Mouse (Mus musculus) myocyte (in vitro differentiated cells): ENCODE measurements around the gene Mettl7b. TPM values are rescaled to one million over a fixed set of nuclear protein-coding genes. Genes with fewer than 3 reads are reported as not detected.

ENCODE experiments used
- H3K27me3 ChIP-seq: one replicate; pipeline ENCODE4 v1.6.1; 2011; ENCODE audit not compliant: control insufficient read depth, insufficient read depth, insufficient read length
- H3K36me3 ChIP-seq: one replicate; pipeline ENCODE4 v1.6.1; 2011; ENCODE audit not compliant: control insufficient read depth, insufficient read depth
- H3K4me2 ChIP-seq: one replicate; pipeline ENCODE4 v1.6.1; 2011; ENCODE audit warnings: low read depth, control low read depth
- H3K4me3 ChIP-seq: one replicate; pipeline ENCODE4 v1.5.1; 2011; ENCODE audit warnings: mild to moderate bottlenecking, control low read depth, moderate library complexity
- H3K79me2 ChIP-seq: one replicate; pipeline ENCODE4 v1.6.1; 2011; ENCODE audit not compliant: control insufficient read depth, insufficient read depth
- H3ac ChIP-seq: one replicate; pipeline ENCODE4 v1.6.1; 2011; ENCODE audit not compliant: control insufficient read depth, insufficient read length
- CEBPB ChIP-seq: IDR thresholded peaks from 2 replicates; pipeline ENCODE4 v1.6.1; 2011; ENCODE audit warnings: mild to moderate bottlenecking, moderate library complexity; ENCODE audit not compliant: poor library complexity, insufficient read depth, severe bottlenecking
- E2F4 ChIP-seq: IDR thresholded peaks from one replicate; pipeline ENCODE4 v1.6.1; 2011; ENCODE audit warnings: mild to moderate bottlenecking, control low read depth, moderate library complexity; ENCODE audit not compliant: insufficient read depth
- MAX ChIP-seq: IDR thresholded peaks from one replicate; pipeline ENCODE4 v1.6.1; 2011; ENCODE audit warnings: low read depth, mild to moderate bottlenecking, control low read depth
- MYOD1 ChIP-seq, 3 experiments: IDR thresholded peaks; one replicate each; pipeline ENCODE4 v1.6.1; 2011; ENCODE audit warnings: control low read depth in 2 of 3, low read depth in 2 of 3, mild to moderate bottlenecking in 2 of 3, moderate library complexity in 1 of 3; ENCODE audit not compliant: insufficient read length in 2 of 3, control insufficient read depth in 1 of 3
- MYOG ChIP-seq, 3 experiments: IDR thresholded peaks; one replicate each; pipeline ENCODE4 v1.6.1; 2011; ENCODE audit warnings: control low read depth in 2 of 3, low read depth in 2 of 3, mild to moderate bottlenecking in 2 of 3; ENCODE audit not compliant: insufficient read length in 2 of 3, control insufficient read depth in 1 of 3, insufficient read depth in 1 of 3
- POLR2A ChIP-seq: IDR thresholded peaks from one replicate; pipeline ENCODE4 v1.6.1; 2011; ENCODE audit warnings: low read depth, mild to moderate bottlenecking, control low read depth, moderate library complexity; ENCODE audit not compliant: insufficient read length
- POLR2AphosphoS2 ChIP-seq: IDR thresholded peaks from one replicate; pipeline ENCODE4 v1.6.1; 2011; ENCODE audit warnings: low read depth, control low read depth; ENCODE audit not compliant: insufficient read length
- REST ChIP-seq: IDR thresholded peaks from one replicate; pipeline ENCODE4 v1.6.1; 2011; ENCODE audit warnings: mild to moderate bottlenecking, control low read depth, moderate library complexity; ENCODE audit not compliant: insufficient read depth, insufficient read length
- SRF ChIP-seq: IDR thresholded peaks from one replicate; pipeline ENCODE4 v1.6.1; 2011; ENCODE audit warnings: low read depth; ENCODE audit not compliant: control insufficient read depth, insufficient read length
- TCF12 ChIP-seq: IDR thresholded peaks from one replicate; pipeline ENCODE4 v1.6.1; 2011; ENCODE audit warnings: mild to moderate bottlenecking, control low read depth; ENCODE audit not compliant: poor library complexity, insufficient read depth, severe bottlenecking
- TCF3 ChIP-seq: IDR thresholded peaks from one replicate; pipeline ENCODE4 v1.6.1; 2011; ENCODE audit warnings: low read depth, control low read depth; ENCODE audit not compliant: insufficient read length
- USF1 ChIP-seq: IDR thresholded peaks from one replicate; pipeline ENCODE4 v1.6.1; 2011; ENCODE audit warnings: low read depth, mild to moderate bottlenecking, control low read depth, moderate library complexity
- polyA plus RNA-seq: library from polyadenylated mRNA; unstranded; fragments of >200 nt; fragmentation: generic; extraction: Trizol; gene quantifications from one replicate; pipeline ENCODE4 v1.2.1, GENCODE M21; 2012; ENCODE audit warnings: missing spikeins

The Mettl7b gene
- polyA plus RNA-seq, 1 experiment: 0.71 TPM

DNA sequence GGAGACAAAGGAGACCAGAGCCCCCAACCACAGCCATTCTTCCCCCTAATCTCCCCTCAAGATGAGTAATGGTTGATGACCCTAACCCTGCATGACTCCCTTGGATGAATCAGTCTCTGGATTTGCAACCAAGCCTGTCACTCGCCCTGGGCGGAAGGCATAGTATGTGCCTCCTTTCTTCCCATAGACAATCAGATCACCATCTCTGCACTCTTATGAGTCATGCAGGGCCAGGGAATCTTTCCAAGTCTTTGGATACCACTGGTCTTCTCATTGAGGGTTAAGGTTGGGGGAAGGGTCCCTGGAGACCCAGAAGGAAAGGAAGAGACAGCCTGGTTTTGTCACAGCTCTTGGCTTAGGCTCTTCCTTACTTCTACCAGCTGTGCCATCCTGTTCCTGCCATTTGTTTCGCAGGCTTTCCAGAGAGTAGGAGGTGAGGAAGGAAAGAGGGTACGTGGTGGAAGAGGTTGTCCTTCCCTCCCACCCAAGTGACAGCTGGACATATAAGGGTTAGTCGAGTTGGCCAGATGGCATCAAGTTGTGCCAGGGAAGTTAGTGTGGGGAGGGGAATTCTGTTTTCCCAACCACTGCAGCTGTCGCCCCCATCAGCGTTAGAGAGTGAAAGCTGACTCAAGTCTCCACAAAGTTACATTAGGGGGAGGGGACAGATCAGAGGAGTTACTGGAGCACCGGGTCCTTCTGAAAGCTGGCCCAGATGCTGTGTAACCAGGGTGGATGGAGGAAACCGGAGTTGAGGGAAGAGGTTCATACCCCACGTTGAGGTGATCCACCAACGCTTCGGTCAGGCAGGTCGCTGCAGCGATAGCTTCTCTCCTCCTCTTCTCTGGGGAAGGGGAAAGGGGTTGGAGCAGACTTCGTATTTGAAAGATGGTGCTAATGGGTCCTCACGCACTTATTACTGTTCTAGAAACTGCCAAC, 38.6 kb downstream of the Mettl7b start:
- H3K79me2 ChIP-seq: peaks cover 14% of the 10 kb centered on the region
- peak overlapping the region; percentile 49 for H3ac ChIP-seq
- no peaks in the 10 kb centered on the region for H3K27me3 ChIP-seq
- H3K4me3 ChIP-seq: peak overlapping the region; percentile 34
- H3K4me2 ChIP-seq: peak overlapping the region; percentile 92
- TF ChIP-seq POLR2A (peak; percentile 70), E2F4 (no peak), USF1 (no peak), CEBPB (peak; percentile 72), REST (no peak), TCF12 (peak; percentile 99), SRF (peak; percentile 91), MYOD1 (IDR thresholded peaks at IDR 0.05; ENCODE audit: control insufficient read depth in 1 of 3, insufficient read length in 2 of 3, low read depth in 2 of 3) (peak; percentile 99), POLR2AphosphoS2 (peak; percentile 71), TCF3 (peak; percentile 94), MYOG (IDR thresholded peaks at IDR 0.05; ENCODE audit: control insufficient read depth in 1 of 3, insufficient read depth in 1 of 3, insufficient read length in 2 of 3, low read depth in 2 of 3) (peak; percentile 84 to 99 (median 98)), MAX (no peak)
- H3K36me3 ChIP-seq: peaks cover 5% of the 10 kb centered on the region

DNA sequence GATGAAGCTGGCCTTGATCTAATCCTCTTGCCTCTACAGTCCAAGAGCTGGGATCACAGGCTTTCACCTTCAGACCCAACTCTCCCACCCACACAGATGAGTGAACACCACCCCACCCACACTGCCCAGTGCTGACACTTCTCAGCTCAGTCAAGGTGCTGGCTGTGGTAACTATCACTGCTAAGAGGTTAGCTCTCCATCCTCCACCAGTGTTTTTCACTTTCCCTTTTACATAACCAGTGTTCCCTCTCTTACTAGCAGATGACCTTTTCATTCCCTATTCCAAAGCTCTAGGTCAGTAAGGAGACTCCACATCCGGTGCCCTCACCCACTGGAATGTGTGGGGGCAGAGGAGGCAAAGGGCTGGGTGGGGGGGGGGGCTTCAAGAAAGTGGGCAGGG, 39.5 kb downstream of the Mettl7b start:
- Histone ChIP-seq H3K79me2 (peaks cover 14% of the 10 kb centered on the region), H3K4me2 (peak overlapping the region; percentile 92), H3K4me3 (peak overlapping the region; percentile 34), H3K27me3 (no peaks in the 10 kb centered on the region), H3K36me3 (peaks cover 14% of the 10 kb centered on the region), H3ac (no peak overlapping the region)
- peak; percentile 68 for TF ChIP-seq POLR2AphosphoS2
- no peak for TF ChIP-seq TCF12
- no peak for TF ChIP-seq TCF3
- peak; percentile 32 for TF ChIP-seq POLR2A
- TF ChIP-seq MYOD1 (IDR thresholded peaks at IDR 0.05; ENCODE audit: control insufficient read depth in 1 of 3, insufficient read length in 2 of 3, low read depth in 2 of 3): peak in 1 of 3 experiments; percentile 15

DNA sequence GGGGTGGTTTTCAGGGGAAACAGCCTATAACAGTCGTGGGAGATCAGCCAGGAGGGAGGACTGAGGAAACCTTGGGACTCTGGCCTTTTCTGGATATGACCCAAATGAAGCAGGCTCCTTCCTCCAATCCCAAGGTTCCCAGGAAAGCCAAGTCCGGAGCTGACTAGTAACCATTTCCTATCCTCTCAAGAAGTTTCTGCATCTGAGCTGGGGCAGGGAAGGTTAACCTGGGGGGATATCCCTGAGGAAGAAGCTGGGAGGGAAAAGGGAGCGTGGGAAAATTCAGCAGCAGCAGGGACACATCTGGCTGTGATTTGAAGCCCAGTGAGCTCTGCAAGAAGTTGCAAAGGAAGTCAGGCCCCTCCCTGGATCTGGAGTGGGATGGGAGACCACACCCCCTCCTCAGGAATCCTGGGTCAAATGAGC, 40.0 kb downstream of the Mettl7b start:
- Histone ChIP-seq H3ac (peak overlapping the region; percentile 0), H3K36me3 (peaks cover 18% of the 10 kb centered on the region), H3K4me2 (peak overlapping the region; percentile 92), H3K27me3 (no peaks in the 10 kb centered on the region), H3K4me3 (peak overlapping the region; percentile 34), H3K79me2 (peaks cover 14% of the 10 kb centered on the region)
- TF ChIP-seq POLR2AphosphoS2: no peak

- peak overlapping the region; percentile 34 for H3K4me3 ChIP-seq
- peak overlapping the region; percentile 0 for H3ac ChIP-seq
- H3K36me3 ChIP-seq: peaks cover 25% of the 10 kb centered on the region
- peak overlapping the region; percentile 92 for H3K4me2 ChIP-seq
- peaks cover 20% of the 10 kb centered on the region for H3K79me2 ChIP-seq
- TF ChIP-seq MYOD1 (IDR thresholded peaks at IDR 0.05; ENCODE audit: control insufficient read depth in 1 of 3, insufficient read length in 2 of 3, low read depth in 2 of 3): peak in 1 of 3 experiments; percentile 37
- TF ChIP-seq POLR2A: peak; percentile 40
- TF ChIP-seq TCF3: no peak
- TF ChIP-seq CEBPB: no peak
- no peak for TF ChIP-seq REST
- peak; percentile 82 for TF ChIP-seq POLR2AphosphoS2
- no peak for TF ChIP-seq SRF
- H3K27me3 ChIP-seq: no peaks in the 10 kb centered on the region
Measured at GRCm38 (mm10) chr10:128919966-128920365, 40.8 kb downstream of the Mettl7b start.

GRCm38 (mm10) chr10:128919203-128919631, 41.6 kb downstream of the Mettl7b start:
- TF ChIP-seq TCF3 (no peak), USF1 (no peak), MYOG (IDR thresholded peaks at IDR 0.05; ENCODE audit: control insufficient read depth in 1 of 3, insufficient read depth in 1 of 3, insufficient read length in 2 of 3, low read depth in 2 of 3) (no peak), REST (no peak), POLR2AphosphoS2 (peak; percentile 91), TCF12 (no peak), CEBPB (no peak), POLR2A (peak; percentile 50), MAX (no peak), MYOD1 (IDR thresholded peaks at IDR 0.05; ENCODE audit: control insufficient read depth in 1 of 3, insufficient read length in 2 of 3, low read depth in 2 of 3) (peak in 2 of 3 experiments; percentile 22 to 28), E2F4 (no peak), SRF (peak; percentile 53)
- peaks cover 20% of the 10 kb centered on the region for H3K79me2 ChIP-seq

More at GRCm38 (mm10) chr10:128919203-128919631, 41.6 kb downstream of the Mettl7b start:
- peaks cover 32% of the 10 kb centered on the region for H3K36me3 ChIP-seq
- peak overlapping the region; percentile 0 for H3ac ChIP-seq
- peak overlapping the region; percentile 5 for H3K4me3 ChIP-seq
- H3K27me3 ChIP-seq: no peaks in the 10 kb centered on the region
- H3K4me2 ChIP-seq: peak overlapping the region; percentile 92
